Mouse (Mus musculus) cerebellum, adult 9-10 months (tissue): ENCODE data around the gene Eloa.
"Not testable (repeated sequence)": the region's sequence is repeated elsewhere in the genome, so short reads cannot be mapped to it uniquely, and the experiment has no call there.

Source experiments
- DNase-seq: peaks from one replicate; pipeline ENCODE4 v3.0.0; 2022

The Eloa gene

DNA sequence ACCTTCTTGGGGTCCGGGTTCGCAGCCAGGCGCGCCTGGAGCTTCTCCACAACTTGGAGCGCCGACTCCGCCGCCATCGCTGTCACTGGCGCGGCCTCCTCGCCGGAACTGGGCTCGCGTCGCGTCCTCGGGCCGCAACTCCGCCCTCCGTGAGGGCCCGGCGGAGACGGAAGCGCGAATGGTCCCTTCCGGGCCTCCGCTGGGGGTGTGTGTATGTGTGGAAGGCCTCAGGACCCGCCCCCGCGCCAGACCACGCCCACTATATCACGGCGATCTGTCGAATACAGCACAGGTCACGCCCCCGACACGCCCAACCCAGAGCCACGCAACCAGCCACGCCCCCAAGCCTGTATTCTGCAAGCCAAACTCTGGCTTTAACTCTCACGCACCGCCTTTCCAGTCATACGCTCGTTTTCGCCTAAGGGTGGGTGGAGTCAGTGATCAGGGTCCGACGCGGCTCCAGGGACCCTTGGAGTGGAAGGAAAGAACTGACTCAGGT is at the start of gene Eloa:
Eloa (minus strand) TSS at position 215 of the 499 bp plus-strand sequence.
- DNase-seq = peak; percentile 99

GRCm38 (mm10) chr4:136071178-136071714 is 49.7 kb upstream of the Eloa start:
- DNase-seq = peak; percentile 75

DNA sequence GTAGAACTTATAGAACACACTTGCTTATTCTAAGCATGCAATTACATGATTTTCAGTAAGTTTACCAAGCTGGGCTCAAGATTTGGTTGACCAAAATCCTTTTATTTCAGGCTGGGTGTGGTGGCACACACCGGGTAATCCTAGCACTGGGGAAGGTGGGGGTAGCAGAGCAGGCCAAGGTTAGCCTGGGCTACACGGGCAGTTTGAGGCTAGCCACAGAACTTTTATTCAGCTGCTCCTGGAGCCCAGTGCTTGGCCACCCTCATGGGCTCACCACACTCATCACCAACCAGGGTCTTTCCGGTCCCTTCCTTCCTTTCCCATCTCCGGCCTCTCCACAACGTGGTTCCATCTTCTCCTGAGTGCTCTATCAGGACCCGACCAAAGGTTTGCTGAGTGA is 49.0 kb upstream of the Eloa start:
- no peak for DNase-seq

GRCm38 (mm10) chr4:136069954-136070353 is 48.4 kb upstream of the Eloa start:
- peak; percentile 41 for DNase-seq

DNA sequence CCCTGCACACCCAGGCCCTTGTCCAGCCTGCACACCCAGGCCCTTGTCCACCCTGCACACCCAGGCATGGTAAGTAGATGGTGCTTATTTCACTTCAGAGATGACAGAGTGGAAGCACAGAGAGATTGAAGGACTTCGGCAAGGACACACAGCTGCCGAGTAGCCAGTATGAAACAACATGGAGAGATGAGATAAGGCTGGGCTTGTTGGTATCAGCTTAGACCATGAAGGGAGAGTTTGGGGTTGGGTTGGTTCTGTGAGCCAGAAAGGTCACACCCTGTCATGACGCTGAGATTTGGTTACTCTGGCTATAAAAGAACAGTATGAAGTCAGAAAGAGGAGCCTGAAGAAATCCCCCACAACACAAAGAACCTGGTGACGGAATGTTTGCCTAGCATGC is 47.8 kb upstream of the Eloa start:
- no peak for DNase-seq

DNA sequence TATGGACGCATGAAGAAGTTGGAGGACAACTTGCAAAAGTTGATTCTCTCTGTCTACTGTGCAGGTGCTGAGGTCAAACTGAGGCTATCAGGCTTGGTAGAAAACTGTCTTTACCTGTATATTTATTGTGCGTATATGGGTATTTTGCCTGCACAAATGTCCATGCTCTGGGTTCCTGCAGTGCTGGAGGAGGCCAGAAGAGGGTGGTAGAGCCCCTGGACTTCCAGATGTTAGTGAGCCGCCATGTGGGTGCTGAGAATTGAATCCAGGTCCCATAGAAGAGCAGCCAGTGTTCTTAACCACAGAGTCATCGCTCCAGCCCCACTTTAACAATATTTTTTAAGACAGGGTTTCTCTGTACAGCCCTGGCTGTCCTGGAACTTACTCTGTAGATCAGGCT is 41.6 kb upstream of the Eloa start:
- no peak for DNase-seq

GRCm38 (mm10) chr4:136059800-136060488 is 38.4 kb upstream of the Eloa start:
- not testable (repeated sequence) for DNase-seq

DNA sequence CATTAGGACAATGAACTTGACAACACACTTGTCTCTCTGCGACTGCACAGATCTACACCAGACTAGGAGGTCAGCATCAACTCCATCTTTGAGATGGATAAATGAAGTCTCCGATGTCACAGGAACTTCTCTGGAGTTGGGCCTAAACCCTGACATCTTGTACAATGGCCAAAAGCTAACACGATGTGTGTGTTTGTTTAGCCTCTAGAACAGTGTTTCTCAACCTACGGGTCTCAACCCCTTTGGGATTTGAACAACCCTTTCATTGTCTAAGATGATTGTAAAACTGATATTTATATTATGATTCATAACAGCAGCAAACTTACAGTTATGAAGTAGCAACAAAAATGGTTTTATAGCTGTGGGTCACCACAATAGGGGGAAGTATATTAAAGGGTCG is 36.4 kb upstream of the Eloa start:
- no peak for DNase-seq

DNA sequence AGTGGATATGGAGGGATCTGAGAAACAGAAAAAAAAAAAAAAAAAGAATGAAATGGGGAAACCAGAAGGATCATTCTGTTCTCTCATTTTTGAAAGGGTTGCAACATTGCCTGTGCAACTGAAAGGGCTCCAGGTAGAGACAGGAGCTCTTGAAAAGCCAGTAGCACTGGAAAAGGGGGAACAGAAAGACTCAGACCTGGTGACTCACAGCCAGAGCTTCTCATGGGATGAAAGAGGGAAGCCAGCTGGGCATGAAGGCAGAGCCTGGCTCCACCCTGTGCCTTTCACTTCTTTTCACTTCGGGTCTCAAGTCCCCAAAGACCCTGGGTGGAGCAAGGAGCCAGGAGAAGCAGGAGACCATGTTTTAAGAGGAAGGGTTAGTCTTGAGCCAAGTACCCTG is 34.5 kb upstream of the Eloa start:
- no peak for DNase-seq

GRCm38 (mm10) chr4:136053843-136054242 is 32.3 kb upstream of the Eloa start:
- DNase-seq = no peak

DNA sequence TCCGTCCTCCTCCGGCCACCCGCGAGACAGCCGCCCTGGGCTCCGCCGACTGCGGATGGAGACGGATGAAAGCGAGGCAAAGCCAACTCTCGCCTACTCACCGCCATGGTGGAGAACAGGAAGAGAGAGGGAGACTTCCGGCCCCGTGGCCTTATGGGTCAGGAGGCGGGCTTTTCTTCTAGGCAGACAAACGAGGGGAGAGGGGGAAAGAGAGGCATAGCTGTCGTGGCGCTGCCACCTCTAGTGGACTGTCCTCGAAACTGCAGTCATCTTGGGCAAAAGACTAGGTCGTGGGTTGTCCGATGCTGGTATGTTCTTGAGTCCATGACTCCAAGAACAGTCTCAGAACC is 31.7 kb upstream of the Eloa start, which contains the start of gene Rpl11:
Rpl11 (minus strand) TSS at position 182 of the 350 bp plus-strand sequence.
- peak; percentile 91 for DNase-seq

- DNase-seq = no peak
Observed at GRCm38 (mm10) chr4:136052534-136053246, 31.1 kb upstream of the Eloa start.

- DNase-seq = no peak
Observed at GRCm38 (mm10) chr4:136052060-136052459, 30.5 kb upstream of the Eloa start.

DNA sequence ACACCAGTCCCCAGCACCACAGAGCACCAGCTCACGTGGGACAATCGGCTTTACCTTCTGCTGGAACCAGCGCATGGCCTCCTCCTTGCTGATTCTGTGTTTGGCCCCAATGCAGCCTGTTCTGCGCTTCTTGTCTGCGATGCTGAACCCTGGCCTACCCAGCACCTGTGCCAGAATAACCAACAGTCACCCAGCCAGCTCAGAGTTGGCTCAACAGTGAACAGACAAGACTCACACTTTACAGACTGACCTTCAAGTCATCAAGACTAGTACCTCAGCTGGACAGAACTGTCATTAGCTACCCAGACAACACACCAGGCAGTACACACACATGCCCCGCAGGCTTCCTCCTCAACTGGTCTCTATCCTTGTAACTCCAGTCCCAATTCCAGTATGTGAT is 28.7 kb upstream of the Eloa start:
- no peak for DNase-seq

GRCm38 (mm10) chr4:136048291-136049032 is 26.9 kb upstream of the Eloa start:
- no peak for DNase-seq

- DNase-seq = no peak
Observed at GRCm38 (mm10) chr4:136047626-136048025, 26.1 kb upstream of the Eloa start.

GRCm38 (mm10) chr4:136046888-136047287 is 25.3 kb upstream of the Eloa start:
- DNase-seq = no peak

GRCm38 (mm10) chr4:136045091-136045490 is 23.5 kb upstream of the Eloa start:
- DNase-seq = no peak

DNA sequence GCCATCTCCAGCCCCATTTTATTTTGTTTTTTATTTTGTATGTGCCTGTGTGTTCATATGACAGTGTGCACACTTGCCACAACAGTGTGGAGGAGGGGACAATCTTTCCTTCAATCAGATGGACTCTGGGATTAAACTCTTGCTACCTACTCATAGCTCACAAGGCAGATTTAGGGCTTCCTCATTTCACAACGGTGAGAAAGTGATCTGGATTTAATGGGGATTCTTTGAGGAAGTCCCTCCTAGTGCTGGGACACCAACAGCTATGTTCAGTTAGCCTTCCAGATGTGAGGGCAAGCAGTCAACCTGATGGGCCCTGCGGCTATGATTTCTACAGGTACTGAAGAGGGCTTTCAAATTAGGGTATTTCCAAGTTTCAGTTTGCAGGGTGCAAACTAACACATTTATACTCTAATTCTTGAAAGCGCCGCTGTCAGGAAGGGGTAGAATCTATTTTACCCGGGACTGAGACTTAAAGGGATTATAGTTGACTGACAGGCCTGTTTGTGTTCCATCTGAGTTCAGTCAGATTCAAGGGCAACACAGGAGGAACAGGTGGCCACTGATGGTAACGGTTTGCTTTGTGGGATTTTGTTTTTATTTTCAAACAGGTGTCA is 22.3 kb upstream of the Eloa start:
- DNase-seq = no peak

GRCm38 (mm10) chr4:136035078-136035477 is 13.5 kb upstream of the Eloa start:
- no peak for DNase-seq

DNA sequence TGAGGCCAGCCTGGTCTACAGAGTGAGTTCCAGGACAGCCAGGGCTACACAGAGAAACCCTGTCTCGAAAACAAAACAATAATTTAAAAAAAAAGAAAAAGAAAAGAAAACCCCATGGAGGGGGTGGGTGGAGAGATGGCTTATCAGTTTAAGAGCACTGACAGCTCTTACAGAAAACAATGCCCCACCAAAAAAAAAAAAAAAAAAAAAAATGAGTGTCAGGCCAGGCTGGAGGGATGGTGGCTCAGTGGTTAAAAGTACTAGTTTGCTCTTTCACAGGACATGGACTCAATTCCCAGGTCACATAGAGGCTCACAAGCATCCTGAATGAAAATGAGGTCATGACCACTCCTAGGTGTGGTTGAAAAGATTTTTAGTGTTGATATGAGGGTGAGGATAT is 11.7 kb upstream of the Eloa start:
- no peak for DNase-seq

DNA sequence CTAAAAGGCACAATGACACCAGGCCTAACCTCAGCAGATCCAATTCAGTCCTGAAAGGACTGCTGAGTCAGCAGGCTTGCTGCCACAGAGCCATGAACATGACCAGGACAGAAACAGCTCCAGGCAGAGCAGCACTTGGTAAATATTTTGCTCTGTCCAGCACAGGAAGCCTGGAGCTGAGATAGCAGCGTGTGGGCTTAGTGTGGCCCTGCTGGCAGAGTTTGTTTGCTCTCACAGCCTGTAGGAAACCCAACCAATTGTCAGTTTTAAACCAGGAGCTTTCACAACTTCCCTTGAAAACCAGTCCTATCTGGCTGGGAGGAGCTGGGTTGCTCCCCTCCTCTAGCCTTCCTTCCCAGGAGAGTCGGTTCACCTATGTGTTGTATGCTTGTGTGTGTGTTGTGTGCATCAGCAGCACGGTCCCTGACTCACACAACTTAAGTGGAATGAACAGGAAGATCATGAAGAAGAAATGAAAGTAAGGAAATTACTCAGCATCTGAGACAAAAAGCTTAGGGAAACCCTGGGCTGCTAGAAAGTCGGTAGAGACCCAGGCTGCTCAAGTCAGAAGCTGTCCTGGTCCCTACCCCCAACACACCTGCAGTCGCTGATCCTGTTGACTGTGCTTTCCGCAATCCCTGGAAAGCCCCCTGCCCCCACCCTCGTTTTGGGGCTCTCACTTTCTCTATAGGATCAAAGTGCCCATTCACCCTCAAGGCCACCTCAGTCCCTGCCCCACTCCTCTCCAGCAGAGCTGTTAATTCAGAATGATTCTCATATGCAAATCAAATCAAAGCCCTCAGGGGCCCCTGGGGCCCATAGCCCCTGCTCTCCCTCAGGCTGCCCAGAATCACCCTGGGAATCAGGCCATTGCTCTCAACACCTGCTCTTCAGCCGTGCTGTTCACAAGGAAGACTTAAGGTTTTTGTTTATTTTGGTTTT is 9.7 kb upstream of the Eloa start:
- DNase-seq = no peak
